Mouse (Mus musculus) CH12.LX (cell line): Measurements from ENCODE around the gene St6galnac6. TPM values are rescaled to one million over a fixed set of nuclear protein-coding genes. Genes with fewer than 3 reads are reported as not detected.

Source experiments
- DNase-seq: peaks from one replicate; pipeline ENCODE4 v3.0.0-alpha.2; 2013; ENCODE audit errors: extremely low read depth
- H3K27ac ChIP-seq: 2 replicates; pipeline ENCODE4 v1.5.1; 2012; ENCODE audit warnings: low read depth, mild to moderate bottlenecking, control low read depth, moderate library complexity; ENCODE audit not compliant: insufficient read depth
- H3K27me3 ChIP-seq: replicated peaks from 2 replicates; pipeline ENCODE3; 2012; ENCODE audit warnings: inconsistent platforms
- H3K36me3 ChIP-seq, 2 experiments: replicated peaks in 1 of 2; 2 replicates each; pipeline versions ENCODE3 to v1.6.1; 2012; ENCODE audit warnings: inconsistent platforms in 1 of 2, low read length in 1 of 2, mild to moderate bottlenecking in 1 of 2, mixed read lengths in 1 of 2, moderate library complexity in 1 of 2; ENCODE audit not compliant: control insufficient read depth in 1 of 2, insufficient read depth in 1 of 2
- H3K4me1 ChIP-seq, 2 experiments: 2 replicates each; pipeline ENCODE4 v1.6.1; 2012; ENCODE audit warnings: inconsistent platforms in 1 of 2, moderate library complexity in 1 of 2; ENCODE audit not compliant: insufficient read depth in 2 of 2, control insufficient read depth in 1 of 2
- H3K4me2 ChIP-seq: 2 replicates; pipeline ENCODE4 v1.6.1; 2012; ENCODE audit warnings: low read depth, mild to moderate bottlenecking, control low read depth; ENCODE audit not compliant: poor library complexity, insufficient read depth, severe bottlenecking
- H3K4me3 ChIP-seq, 3 experiments: fragments of 150-350 bp in 1 of 3; sonication (generic) in 1 of 3; replicated peaks in 1 of 3; 2 replicates each; pipeline versions ENCODE3 to v1.5.1; 2011 to 2012; ENCODE audit warnings: low read depth in 2 of 3, low read length in 2 of 3, mild to moderate bottlenecking in 2 of 3, moderate library complexity in 2 of 3, control low read depth in 1 of 3, improper control_type of control experiment in 1 of 3, inconsistent platforms in 1 of 3, mixed read lengths in 1 of 3; ENCODE audit not compliant: poor library complexity in 1 of 3
- H3K79me2 ChIP-seq: replicated peaks from 2 replicates; pipeline ENCODE4 v1.6.1; 2012; ENCODE audit warnings: mild to moderate bottlenecking, moderate library complexity; ENCODE audit not compliant: control insufficient read depth, poor library complexity, insufficient read depth, severe bottlenecking; ENCODE audit errors: extremely low read depth
- H3K9ac ChIP-seq: 2 replicates; pipeline ENCODE4 v1.6.1; 2012; ENCODE audit warnings: low read depth, mild to moderate bottlenecking, control low read depth, moderate library complexity; ENCODE audit not compliant: insufficient read depth
- H3K9me3 ChIP-seq: replicated peaks from 2 replicates; pipeline ENCODE3; 2012; ENCODE audit warnings: low read length, inconsistent platforms, mixed read lengths
- BHLHE40 ChIP-seq: IDR thresholded peaks from 2 replicates; pipeline ENCODE4 v1.6.1; 2011; ENCODE audit warnings: mild to moderate bottlenecking, low read depth, low read length, improper control_type of control experiment
- CHD2 ChIP-seq: IDR thresholded peaks from 2 replicates; pipeline ENCODE4 v1.6.1; 2011; ENCODE audit warnings: low read length, improper control_type of control experiment
- E2F4 ChIP-seq: IDR thresholded peaks from 2 replicates; pipeline ENCODE4 v1.6.1; 2011; ENCODE audit warnings: low read depth, low read length, improper control_type of control experiment; ENCODE audit not compliant: insufficient replicate concordance
- ELF1 ChIP-seq: IDR thresholded peaks from 2 replicates; pipeline ENCODE4 v1.6.1; 2014; ENCODE audit warnings: low read depth, mild to moderate bottlenecking, inconsistent platforms, low read length, improper control_type of control experiment
- EP300 ChIP-seq: IDR thresholded peaks from 2 replicates; pipeline ENCODE4 v1.6.1; 2011; ENCODE audit warnings: low read length, improper control_type of control experiment
- ETS1 ChIP-seq: conservative IDR thresholded peaks from 2 replicates; pipeline ENCODE4 v1.6.1; 2012; ENCODE audit warnings: low read depth, mild to moderate bottlenecking, inconsistent platforms, low read length, improper control_type of control experiment, moderate library complexity
- HCFC1 ChIP-seq: IDR thresholded peaks from 2 replicates; pipeline ENCODE4 v1.6.1; 2012; ENCODE audit warnings: low read depth, mild to moderate bottlenecking, inconsistent platforms, low read length, improper control_type of control experiment
- JUND ChIP-seq: conservative IDR thresholded peaks from 2 replicates; pipeline ENCODE4 v1.6.1; 2011; ENCODE audit warnings: low read depth, low read length, improper control_type of control experiment
- KAT2A ChIP-seq: IDR thresholded peaks from 2 replicates; pipeline ENCODE4 v1.6.1; 2012; ENCODE audit warnings: low read length, improper control_type of control experiment, inconsistent platforms; ENCODE audit not compliant: insufficient replicate concordance
- MAX ChIP-seq: IDR thresholded peaks from 2 replicates; pipeline ENCODE4 v1.6.1; 2011; ENCODE audit warnings: low read length, improper control_type of control experiment
- MXI1 ChIP-seq: IDR thresholded peaks from 2 replicates; pipeline ENCODE4 v1.6.1; 2011; ENCODE audit warnings: mild to moderate bottlenecking, low read depth, low read length, improper control_type of control experiment
- MYC ChIP-seq: IDR thresholded peaks from 2 replicates; pipeline ENCODE4 v1.6.1; 2011; ENCODE audit warnings: low read depth, mild to moderate bottlenecking, improper control_type of control experiment, low read length
- NRF1 ChIP-seq: IDR thresholded peaks from 2 replicates; pipeline ENCODE4 v1.6.1; 2014; ENCODE audit warnings: low read depth, mild to moderate bottlenecking, inconsistent platforms, low read length, improper control_type of control experiment, moderate library complexity
- SIN3A ChIP-seq: IDR thresholded peaks from 2 replicates; pipeline ENCODE4 v1.6.1; 2012; ENCODE audit warnings: low read length, improper control_type of control experiment, inconsistent platforms
- SMC3 ChIP-seq: IDR thresholded peaks from 2 replicates; pipeline ENCODE4 v1.6.1; 2011; ENCODE audit warnings: low read depth, low read length, improper control_type of control experiment
- TBP ChIP-seq: conservative IDR thresholded peaks from 2 replicates; pipeline ENCODE4 v1.6.1; 2011; ENCODE audit warnings: low read depth, low read length, improper control_type of control experiment
- ZKSCAN1 ChIP-seq: IDR thresholded peaks from 2 replicates; pipeline ENCODE4 v1.6.1; 2012; ENCODE audit warnings: low read depth, inconsistent platforms, low read length, improper control_type of control experiment, borderline replicate concordance
- ZNF384 ChIP-seq: IDR thresholded peaks from 2 replicates; pipeline ENCODE4 v1.6.1; 2012; ENCODE audit warnings: low read depth, low read length, improper control_type of control experiment, inconsistent platforms
- dilution Hi-C: fragments of 300-500 bp; cut with MboI; formaldehyde crosslinking; loops from 2 replicates; pipeline ENCODE4 v1.14.3; 2020; ENCODE audit warnings: low sequenced_read_pairs; ENCODE audit not compliant: extremely low pct_unique_long_range_greater_than_20kb, extremely low pct_ligation_motif_present
- in situ Hi-C: fragments of 300-500 bp; cut with MboI; formaldehyde crosslinking; loops from 3 replicates; pipeline ENCODE4 v1.14.3; 2019; ENCODE audit warnings: low sequenced_read_pairs, low pct_ligation_motif_present, low pct_unique_long_range_greater_than_20kb, mixed read lengths
- polyA plus RNA-seq: library from polyadenylated mRNA; unstranded; fragments of >175 nt; gene quantifications from 2 replicates; pipeline ENCODE4 v1.2.1, GENCODE M21; 2012; ENCODE audit warnings: low read depth; ENCODE audit not compliant: insufficient read length
- total RNA-seq, 2 experiments: library from RNA; depleted of rRNA; stranded (reverse); fragments of 300-350 nt in 1 of 2; fragments of >200 nt in 1 of 2; gene quantifications; 2 replicates each; pipeline ENCODE4 v1.2.3; 2012 to 2014

The St6galnac6 gene
- total and polyA plus RNA-seq, 3 experiments, result 12.9 to 13.9 (median 13.3) TPM

- peaks cover 13 to 33% of the 10 kb centered on the region in 2 experiments for H3K4me1 ChIP-seq
- H3K27ac ChIP-seq, result no peak overlapping the region
- no peaks in the 10 kb centered on the region for H3K27me3 ChIP-seq
- H3K9me3 ChIP-seq, result no peaks in the 10 kb centered on the region
- dilution Hi-C loops, result no loop called here
- no peak for TF ChIP-seq HCFC1
- TF ChIP-seq BHLHE40, result 0 out of 2 replicates have a peak, but pooled peaks have one; percentile 11
- no peak for TF ChIP-seq MAX
- no peak for TF ChIP-seq MXI1
- no peak for TF ChIP-seq EP300
- H3K9ac ChIP-seq, result no peak overlapping the region
- H3K36me3 ChIP-seq, result no peaks in the 10 kb centered on the region
- no peak for DNase-seq
- in situ Hi-C loops, result no loop called here
- H3K4me2 ChIP-seq, result no peak overlapping the region
- H3K4me3 ChIP-seq, result no peak overlapping the region
- no peaks in the 10 kb centered on the region for H3K79me2 ChIP-seq
Measured at GRCm38 (mm10) chr2:32653764-32654163, 54.3 kb downstream of the St6galnac6 start.

DNA sequence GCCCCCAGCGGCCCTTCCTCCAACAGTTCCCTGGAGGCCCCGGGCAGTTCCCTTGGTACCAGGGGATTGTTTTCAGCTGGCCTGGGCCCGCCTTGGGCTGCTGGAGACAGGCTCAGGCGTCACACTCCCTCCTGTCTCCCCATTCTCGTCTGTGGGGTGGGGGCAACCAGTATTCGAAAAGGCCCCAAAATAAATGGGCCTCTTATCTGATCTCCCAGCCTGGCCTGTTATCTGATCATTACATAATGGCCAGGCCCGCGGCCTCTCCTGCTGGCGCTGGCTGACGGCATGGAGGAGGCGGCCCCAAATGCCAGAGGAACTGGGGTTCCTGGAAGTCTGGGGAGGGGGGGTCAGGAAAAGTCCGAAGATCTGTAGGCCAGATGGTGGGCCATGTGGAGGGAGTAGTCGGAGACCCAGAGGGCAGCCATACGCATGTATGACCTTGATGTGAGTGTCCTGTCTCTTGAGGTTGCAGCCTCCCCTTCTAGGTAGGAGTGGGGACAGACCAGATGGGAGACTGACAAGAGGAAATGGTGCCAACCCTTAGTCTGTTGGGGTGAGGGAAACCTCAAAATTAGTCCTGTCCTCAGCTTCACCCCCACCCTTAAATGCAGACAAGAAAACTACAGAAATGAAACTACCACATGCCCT lies 55.4 kb downstream of the St6galnac6 start:
- no peak overlapping the region for H3K9ac ChIP-seq
- in situ Hi-C loops, result no loop called here
- DNase-seq, result no peak
- H3K4me2 ChIP-seq, result no peak overlapping the region
- H3K36me3 ChIP-seq, result no peaks in the 10 kb centered on the region
- H3K4me1 ChIP-seq, result peaks cover 13 to 33% of the 10 kb centered on the region in 2 experiments
- TF ChIP-seq E2F4, result no peak
- TF ChIP-seq, all 38 proteins: peak for 0
- dilution Hi-C loops, result no loop called here
- Histone ChIP-seq H3K27ac (no peak overlapping the region), H3K27me3 (no peaks in the 10 kb centered on the region), H3K79me2 (no peaks in the 10 kb centered on the region), H3K9me3 (no peaks in the 10 kb centered on the region), H3K4me3 (no peak overlapping the region)

DNA sequence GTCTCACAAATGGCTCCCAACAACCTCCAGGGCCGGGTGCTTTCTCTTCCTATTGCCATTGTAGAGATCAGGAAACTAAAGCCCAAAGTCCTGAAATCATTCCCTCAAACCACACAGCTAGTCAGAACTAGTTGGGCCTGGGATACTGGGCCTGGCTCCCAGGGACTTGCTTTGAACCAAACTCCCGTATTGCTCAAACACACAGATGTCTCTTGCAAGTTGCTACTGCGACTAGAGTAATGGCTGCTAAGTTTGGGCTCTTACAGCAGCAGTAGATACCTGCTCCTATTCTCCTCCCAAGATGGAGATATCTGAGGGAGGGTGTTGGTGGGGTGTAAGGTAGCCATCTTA lies 55.9 kb downstream of the St6galnac6 start:
- no peak overlapping the region for H3K4me2 ChIP-seq
- H3K79me2 ChIP-seq, result no peaks in the 10 kb centered on the region
- peak overlapping the region in 1 of 3 experiments; percentile 15 for H3K4me3 ChIP-seq
- in situ Hi-C loops, result no loop called here
- H3K27ac ChIP-seq, result peak overlapping the region; percentile 26; the same call in 1 of the 2 replicates
- dilution Hi-C loops, result no loop called here
- no peaks in the 10 kb centered on the region for H3K9me3 ChIP-seq
- no peaks in the 10 kb centered on the region for H3K27me3 ChIP-seq
- TF ChIP-seq MXI1 (no peak), ZKSCAN1 (no peak), MYC (no peak), SMC3 (no peak), JUND (no peak), E2F4 (no peak), ZNF384 (no peak), CHD2 (no peak), TBP (no peak), SIN3A (no peak), ELF1 (no peak), NRF1 (no peak), ETS1 (no peak), KAT2A (no peak)
- DNase-seq, result no peak
- no peak overlapping the region for H3K9ac ChIP-seq
- H3K36me3 ChIP-seq, result no peaks in the 10 kb centered on the region
- H3K4me1 ChIP-seq, result peaks cover 13 to 33% of the 10 kb centered on the region in 2 experiments
